Mouse (Mus musculus) neural tube, embryonic 15.5 days (tissue): ENCODE measurements at regions not wholly inside any gene's neighbourhood (a gene's known extent, or its start where the extent isn't known, plus 50 kb on each side); places are given as distances from the start of the nearest gene placed in this dataset.

Source experiments
- ATAC-seq: fragments of 200-750 bp; cut with Nextera tagmentation; 2 replicates; pipeline ENCODE4 v1.8.0; 2017; ENCODE audit warnings: mild to moderate bottlenecking, moderate TSS enrichment, moderate library complexity; ENCODE audit not compliant: low FRiP score
- H3K27ac ChIP-seq: fragments of 300-500 bp; sonication (generic); replicated peaks from 2 replicates; pipeline ENCODE4 v1.5.1; 2015; ENCODE audit warnings: mild to moderate bottlenecking, inconsistent platforms
- H3K27me3 ChIP-seq: fragments of 300-500 bp; sonication (generic); replicated peaks from 2 replicates; pipeline ENCODE4 v1.6.1; 2015; ENCODE audit warnings: inconsistent platforms
- H3K36me3 ChIP-seq: fragments of 300-500 bp; sonication (generic); 2 replicates; pipeline ENCODE4 v1.6.1; 2015; ENCODE audit warnings: inconsistent platforms
- H3K4me1 ChIP-seq: fragments of 300-500 bp; sonication (generic); 2 replicates; pipeline ENCODE4 v1.6.1; 2015; ENCODE audit warnings: inconsistent platforms
- H3K4me2 ChIP-seq: fragments of 300-500 bp; sonication (generic); 2 replicates; pipeline ENCODE4 v1.6.1; 2015; ENCODE audit warnings: inconsistent platforms, mild to moderate bottlenecking, moderate library complexity
- H3K4me3 ChIP-seq: fragments of 300-500 bp; sonication (generic); replicated peaks from 2 replicates; pipeline ENCODE4 v1.5.1; 2015; ENCODE audit warnings: mild to moderate bottlenecking, inconsistent platforms
- H3K9ac ChIP-seq: fragments of 300-500 bp; sonication (generic); replicated peaks from 2 replicates; pipeline ENCODE4 v1.6.1; 2015; ENCODE audit warnings: mild to moderate bottlenecking, inconsistent platforms
- H3K9me3 ChIP-seq: fragments of 300-500 bp; sonication (generic); replicated peaks from 2 replicates; pipeline ENCODE4 v1.6.1; 2016; ENCODE audit warnings: inconsistent platforms
- WGBS: fragments of 180-500 bp; shearing (Covaris S2); methylation state at CpG from one replicate; pipeline ENCODE4 v1.1.7; 2015; ENCODE audit warnings: mixed read lengths; 5-methylcytosine and 5-hydroxymethylcytosine counted together

- WGBS = 75% methylated on average over 2 of the region's 2 CpGs
- H3K4me2 ChIP-seq = no peak overlapping the region
- H3K9me3 ChIP-seq = no peaks in the 10 kb centered on the region
- H3K27me3 ChIP-seq = no peaks in the 10 kb centered on the region
- H3K4me3 ChIP-seq = no peak overlapping the region
- no peaks in the 10 kb centered on the region for H3K36me3 ChIP-seq
- H3K4me1 ChIP-seq = no peaks in the 10 kb centered on the region
- no peak overlapping the region for H3K27ac ChIP-seq
- no peak for ATAC-seq
- no peak overlapping the region for H3K9ac ChIP-seq
Measured at GRCm38 (mm10) chr2:51008251-51008533, 140.7 kb downstream of the Rnd3 start.

- Histone ChIP-seq H3K4me1 (no peaks in the 10 kb centered on the region), H3K9ac (no peak overlapping the region), H3K4me2 (no peak overlapping the region), H3K27ac (no peak overlapping the region), H3K36me3 (no peaks in the 10 kb centered on the region), H3K27me3 (no peaks in the 10 kb centered on the region), H3K4me3 (no peak overlapping the region), H3K9me3 (no peaks in the 10 kb centered on the region)
- WGBS = 48% methylated on average over 11 of the region's 11 CpGs
- ATAC-seq = no peak
Measured at GRCm38 (mm10) chr2:51007409-51008250, 141.3 kb downstream of the Rnd3 start.

- H3K27me3 ChIP-seq = no peaks in the 10 kb centered on the region
- no peak overlapping the region for H3K9ac ChIP-seq
- no peak overlapping the region for H3K27ac ChIP-seq
- WGBS = 66% methylated on average over 3 of the region's 3 CpGs
- H3K36me3 ChIP-seq = no peaks in the 10 kb centered on the region
- no peaks in the 10 kb centered on the region for H3K4me1 ChIP-seq
- H3K4me2 ChIP-seq = no peak overlapping the region
- no peaks in the 10 kb centered on the region for H3K9me3 ChIP-seq
- ATAC-seq = no peak
- H3K4me3 ChIP-seq = no peak overlapping the region
Measured at GRCm38 (mm10) chr2:51006818-51007217, 142.1 kb downstream of the Rnd3 start.

GRCm38 (mm10) chr2:51001548-51001947 is 147.4 kb downstream of the Rnd3 start:
- H3K36me3 ChIP-seq = no peaks in the 10 kb centered on the region
- no peak overlapping the region for H3K4me2 ChIP-seq
- ATAC-seq = no peak

GRCm38 (mm10) chr2:50983883-50984410 is 165.0 kb downstream of the Rnd3 start:
- no peaks in the 10 kb centered on the region for H3K27me3 ChIP-seq
- no peak overlapping the region for H3K27ac ChIP-seq
- H3K4me1 ChIP-seq = no peaks in the 10 kb centered on the region
- H3K9me3 ChIP-seq = no peaks in the 10 kb centered on the region
- no peak for ATAC-seq
- H3K9ac ChIP-seq = no peak overlapping the region
- no peaks in the 10 kb centered on the region for H3K36me3 ChIP-seq
- WGBS = 81% methylated on average over 2 of the region's 2 CpGs
- no peak overlapping the region for H3K4me3 ChIP-seq
- no peak overlapping the region for H3K4me2 ChIP-seq

More at GRCm38 (mm10) chr2:51001548-51001947, 147.4 kb downstream of the Rnd3 start:
- Histone ChIP-seq H3K9me3 (no peaks in the 10 kb centered on the region), H3K27me3 (no peaks in the 10 kb centered on the region), H3K4me3 (no peak overlapping the region), H3K9ac (no peak overlapping the region), H3K4me1 (no peaks in the 10 kb centered on the region), H3K27ac (no peak overlapping the region)
- 58% methylated on average over 5 of the region's 5 CpGs for WGBS

- no peak overlapping the region for H3K27ac ChIP-seq
- no peaks in the 10 kb centered on the region for H3K36me3 ChIP-seq
- H3K4me1 ChIP-seq = no peaks in the 10 kb centered on the region
- no peaks in the 10 kb centered on the region for H3K27me3 ChIP-seq
- no peak overlapping the region for H3K9ac ChIP-seq
- H3K4me3 ChIP-seq = no peak overlapping the region
- no peak overlapping the region for H3K4me2 ChIP-seq
- 86% methylated on average over 5 of the region's 5 CpGs for WGBS
- no peak for ATAC-seq
- no peaks in the 10 kb centered on the region for H3K9me3 ChIP-seq
Measured at GRCm38 (mm10) chr2:50982571-50982970, 166.3 kb downstream of the Rnd3 start.

GRCm38 (mm10) chr2:50978356-50978755 is 170.6 kb downstream of the Rnd3 start:
- Histone ChIP-seq H3K9ac (no peak overlapping the region), H3K4me2 (no peak overlapping the region), H3K36me3 (no peaks in the 10 kb centered on the region), H3K27me3 (no peaks in the 10 kb centered on the region), H3K9me3 (no peaks in the 10 kb centered on the region), H3K4me3 (no peak overlapping the region), H3K4me1 (no peaks in the 10 kb centered on the region), H3K27ac (no peak overlapping the region)
- ATAC-seq = no peak
- 88% methylated on average over 1 of the region's 1 CpGs for WGBS

GRCm38 (mm10) chr2:50971131-50971825 is 177.6 kb downstream of the Rnd3 start:
- Histone ChIP-seq H3K4me1 (peaks cover 19% of the 10 kb centered on the region), H3K27ac (peak overlapping the region; percentile 65), H3K9me3 (no peaks in the 10 kb centered on the region), H3K36me3 (no peaks in the 10 kb centered on the region), H3K27me3 (no peaks in the 10 kb centered on the region), H3K4me3 (no peak overlapping the region), H3K4me2 (peak overlapping the region; percentile 43), H3K9ac (0 out of 2 replicates have a peak overlapping the region, but pooled peaks have one; percentile 18)
- 7% methylated on average over 14 of the region's 14 CpGs for WGBS
- peak; percentile 90 for ATAC-seq

- Histone ChIP-seq H3K4me1 (peaks cover 19% of the 10 kb centered on the region), H3K9ac (no peak overlapping the region), H3K27me3 (no peaks in the 10 kb centered on the region), H3K9me3 (no peaks in the 10 kb centered on the region), H3K4me2 (no peak overlapping the region), H3K36me3 (no peaks in the 10 kb centered on the region), H3K4me3 (no peak overlapping the region), H3K27ac (no peak overlapping the region)
- no peak for ATAC-seq
- WGBS = 87% methylated on average over 4 of the region's 4 CpGs
Measured at GRCm38 (mm10) chr2:50968382-50968781, 180.5 kb downstream of the Rnd3 start.

- no peak overlapping the region for H3K27ac ChIP-seq
- H3K9ac ChIP-seq = no peak overlapping the region
- no peak for ATAC-seq
- peaks cover 19% of the 10 kb centered on the region for H3K4me1 ChIP-seq
- H3K9me3 ChIP-seq = no peaks in the 10 kb centered on the region
- no peak overlapping the region for H3K4me2 ChIP-seq
- 42% methylated on average over 4 of the region's 4 CpGs for WGBS
- no peak overlapping the region for H3K4me3 ChIP-seq
- H3K27me3 ChIP-seq = no peaks in the 10 kb centered on the region
- no peaks in the 10 kb centered on the region for H3K36me3 ChIP-seq
Measured at GRCm38 (mm10) chr2:50967826-50968225, 181.1 kb downstream of the Rnd3 start.

GRCm38 (mm10) chr2:50967133-50967532 is 181.8 kb downstream of the Rnd3 start:
- Histone ChIP-seq H3K9me3 (no peaks in the 10 kb centered on the region), H3K27ac (no peak overlapping the region), H3K27me3 (no peaks in the 10 kb centered on the region), H3K4me3 (no peak overlapping the region), H3K36me3 (no peaks in the 10 kb centered on the region), H3K4me2 (no peak overlapping the region), H3K9ac (no peak overlapping the region), H3K4me1 (peaks cover 19% of the 10 kb centered on the region)
- 46% methylated on average over 4 of the region's 4 CpGs for WGBS
- 0 out of 2 replicates have a peak, but pooled peaks have one; percentile 54 for ATAC-seq

GRCm38 (mm10) chr2:50965485-50966017 is 183.4 kb downstream of the Rnd3 start:
- H3K36me3 ChIP-seq = no peaks in the 10 kb centered on the region
- H3K4me1 ChIP-seq = peaks cover 8% of the 10 kb centered on the region; the same call in 1 of the 2 replicates
- H3K4me2 ChIP-seq = no peak overlapping the region
- H3K4me3 ChIP-seq = no peak overlapping the region
- H3K9me3 ChIP-seq = no peaks in the 10 kb centered on the region
- no peak overlapping the region for H3K9ac ChIP-seq
- WGBS = 46% methylated on average over 8 of the region's 8 CpGs
- ATAC-seq = no peak
- H3K27ac ChIP-seq = no peak overlapping the region
- no peaks in the 10 kb centered on the region for H3K27me3 ChIP-seq
